Mouse (Mus musculus): ENCODE data around the gene C130074G19Rik.

C130074G19Rik gene

DNA sequence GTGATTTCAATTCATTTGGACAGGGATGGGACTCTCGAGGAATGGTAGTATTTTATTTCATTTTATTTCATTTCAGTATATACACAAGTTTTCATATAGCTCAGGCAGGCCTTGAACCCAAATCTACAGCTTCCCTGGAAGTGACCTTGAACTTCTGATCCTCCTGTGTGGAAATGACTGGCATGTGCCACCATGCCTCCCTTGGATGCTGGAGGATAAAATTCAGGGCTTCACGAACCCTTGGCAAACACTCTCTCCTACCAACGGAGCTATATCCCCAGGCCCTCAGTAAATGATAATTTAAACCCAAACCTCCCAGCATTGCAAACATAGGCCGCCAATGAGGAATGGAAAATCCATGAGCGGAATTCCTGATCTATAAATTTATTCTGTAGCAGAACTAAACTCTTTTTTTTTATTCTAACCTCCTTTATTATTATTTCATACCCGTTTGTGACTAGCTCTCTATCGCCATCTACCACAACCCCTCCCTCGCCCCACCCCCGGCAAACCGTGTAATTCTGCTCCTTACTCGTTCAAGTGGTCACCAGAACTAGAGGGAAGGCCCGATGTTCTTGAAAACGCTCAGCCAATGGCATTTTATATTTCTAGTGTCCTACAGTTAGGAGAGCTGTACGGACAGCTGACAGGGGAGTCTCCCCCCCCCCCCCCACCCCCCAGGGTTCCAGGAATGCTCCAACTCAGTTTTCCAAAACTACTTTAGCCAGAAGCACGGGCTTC is 38.5 kb downstream of the C130074G19Rik start:
- no peak for DNase-seq (ENCODE audit: low spot score)

DNA sequence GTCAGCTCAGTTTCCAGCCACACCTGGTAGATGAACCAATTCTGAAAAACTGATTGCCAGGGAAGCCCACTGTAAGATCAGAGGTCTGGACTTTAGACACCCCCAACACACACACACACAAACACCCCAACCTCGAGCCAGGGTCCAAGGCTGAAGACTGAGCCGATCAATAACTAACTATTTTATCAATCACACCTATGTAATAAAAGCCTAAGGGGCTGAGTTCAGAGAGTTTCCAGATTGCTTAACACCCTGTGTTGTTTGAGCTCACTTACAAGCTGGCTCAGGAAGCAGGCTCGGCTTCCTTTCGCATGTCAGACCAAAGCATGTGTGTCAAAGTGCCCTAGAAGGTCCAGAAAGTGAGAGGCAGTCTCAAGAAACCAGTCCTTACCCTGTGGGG is 45.4 kb downstream of the C130074G19Rik start:
- DNase-seq (ENCODE audit: low spot score), result no peak

DNA sequence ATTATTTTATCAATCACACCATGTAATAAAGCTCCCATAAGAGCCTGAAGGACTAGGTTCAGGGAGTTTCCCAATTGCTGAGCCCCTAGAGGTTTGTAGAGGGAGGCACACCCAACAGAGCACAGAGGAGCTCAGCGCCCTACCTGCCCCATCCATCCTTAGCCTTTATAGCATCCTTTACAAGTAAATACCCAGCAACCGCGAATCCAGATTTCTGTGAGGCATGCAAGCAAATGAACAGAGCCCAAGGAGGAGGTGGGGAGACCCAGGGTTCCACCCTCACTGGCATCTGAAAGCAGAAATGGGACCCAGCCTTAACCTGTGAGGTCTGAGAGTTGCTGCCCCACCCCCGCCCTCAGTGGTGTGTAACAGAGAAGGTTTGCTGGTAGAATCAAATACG is 46.7 kb downstream of the C130074G19Rik start:
- DNase-seq (ENCODE audit: low spot score), result no peak

DNA sequence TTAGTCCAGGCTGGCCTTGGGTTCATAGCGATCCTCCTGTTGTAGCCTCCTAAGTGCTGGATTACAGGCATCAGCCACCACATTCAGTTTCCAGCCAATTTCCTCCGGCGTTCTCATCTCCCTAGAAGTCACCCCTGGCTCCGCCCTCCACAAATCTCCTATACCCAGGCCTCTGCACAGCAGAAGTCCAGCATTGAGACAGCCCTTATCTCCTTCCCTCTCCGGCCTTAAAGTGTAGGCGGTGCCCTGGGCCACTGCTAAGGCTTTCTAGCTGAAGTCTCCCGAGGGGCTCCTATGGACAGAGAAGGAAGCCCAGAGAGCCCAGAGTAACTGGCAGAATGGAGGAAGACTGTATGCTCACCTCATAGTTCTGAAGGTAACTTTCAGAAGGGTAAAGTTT is 49.5 kb downstream of the C130074G19Rik start:
- no peak for DNase-seq (ENCODE audit: low spot score)

DNA sequence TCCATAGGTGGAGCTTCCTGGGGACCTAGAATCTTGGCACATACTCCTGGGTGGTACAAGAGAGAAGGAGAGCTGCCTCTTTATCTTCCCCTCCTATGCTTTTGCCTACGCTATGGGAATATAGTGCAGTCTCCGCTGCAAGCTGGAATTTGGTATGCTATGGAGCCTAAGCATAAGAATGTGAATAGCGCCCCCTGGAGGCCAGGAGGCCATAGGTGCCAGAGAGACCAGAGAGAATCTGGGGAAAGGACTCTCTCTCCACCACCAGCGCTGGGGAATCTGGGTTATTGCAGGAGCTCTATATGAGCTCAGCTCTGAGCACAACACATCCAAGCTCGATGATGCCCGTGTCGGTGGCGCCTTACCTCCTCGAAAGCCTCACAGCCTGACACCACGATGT is 50.8 kb downstream of the C130074G19Rik start:
- DNase-seq (ENCODE audit: low spot score), result no peak

DNA sequence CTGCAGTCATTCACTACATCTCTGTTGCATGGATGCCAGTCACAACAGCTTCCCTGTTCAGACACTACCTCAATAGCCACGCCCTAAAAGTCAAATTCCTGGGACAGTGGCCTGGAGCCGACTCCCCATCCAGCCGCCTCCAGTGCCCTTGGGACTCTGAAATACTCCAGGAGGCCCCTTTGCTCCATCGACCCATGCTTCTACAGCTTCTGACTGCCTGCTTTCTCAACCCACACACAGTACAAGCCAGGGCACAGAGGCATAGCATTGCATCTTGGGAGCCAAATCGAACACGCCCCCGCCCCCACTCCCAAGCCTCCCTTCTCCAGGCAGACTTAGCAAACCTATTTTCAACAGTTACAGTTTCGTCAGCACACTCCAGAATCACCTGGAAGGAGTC is 53.1 kb downstream of the C130074G19Rik start:
- no peak for DNase-seq (ENCODE audit: low spot score)

DNA sequence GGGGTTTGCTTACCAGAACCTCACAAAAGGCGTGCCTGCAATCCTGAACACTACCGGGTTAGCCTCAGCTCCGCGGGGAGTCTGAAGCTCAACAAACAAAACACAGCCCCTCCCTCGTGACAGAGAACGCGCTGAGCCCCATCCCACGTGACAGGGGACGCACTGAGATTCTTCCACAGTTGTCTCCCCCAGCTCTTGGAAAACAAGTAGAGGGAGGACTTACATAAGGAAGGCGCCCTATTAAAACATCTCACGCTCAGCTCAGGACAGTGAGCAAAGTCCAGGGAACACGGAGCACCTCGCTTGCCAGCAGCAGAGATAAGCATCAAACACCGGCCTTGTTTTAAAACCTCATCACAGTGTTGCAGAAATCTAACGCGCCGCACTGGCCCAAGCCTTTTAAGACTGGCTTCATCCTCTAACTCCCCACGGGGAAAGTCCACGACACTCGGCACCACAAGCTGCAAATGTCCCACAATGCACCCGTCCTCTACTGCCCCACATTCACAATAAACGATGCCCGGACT is 55.8 kb downstream of the C130074G19Rik start:
- DNase-seq (ENCODE audit: low spot score), result no peak

DNA sequence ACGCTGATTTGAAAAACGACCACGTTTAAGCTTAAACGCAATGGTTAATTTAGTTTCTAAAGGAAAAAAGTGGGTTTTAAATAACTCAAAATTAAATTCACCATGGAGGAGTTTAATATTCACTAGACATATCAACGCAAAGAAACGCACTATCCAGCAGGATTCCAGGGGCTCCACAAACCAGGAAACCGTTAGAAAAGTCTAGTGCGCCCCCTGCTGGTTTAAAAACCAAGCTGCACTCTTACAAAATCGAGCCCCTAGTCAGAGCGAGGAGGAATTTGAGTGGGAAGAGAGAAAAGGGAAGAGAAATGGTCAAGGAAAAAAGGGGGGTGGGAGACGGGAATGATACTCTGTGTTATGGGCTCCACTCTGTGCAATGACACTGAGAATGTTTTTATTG is 57.9 kb downstream of the C130074G19Rik start:
- DNase-seq (ENCODE audit: low spot score), result no peak

DNA sequence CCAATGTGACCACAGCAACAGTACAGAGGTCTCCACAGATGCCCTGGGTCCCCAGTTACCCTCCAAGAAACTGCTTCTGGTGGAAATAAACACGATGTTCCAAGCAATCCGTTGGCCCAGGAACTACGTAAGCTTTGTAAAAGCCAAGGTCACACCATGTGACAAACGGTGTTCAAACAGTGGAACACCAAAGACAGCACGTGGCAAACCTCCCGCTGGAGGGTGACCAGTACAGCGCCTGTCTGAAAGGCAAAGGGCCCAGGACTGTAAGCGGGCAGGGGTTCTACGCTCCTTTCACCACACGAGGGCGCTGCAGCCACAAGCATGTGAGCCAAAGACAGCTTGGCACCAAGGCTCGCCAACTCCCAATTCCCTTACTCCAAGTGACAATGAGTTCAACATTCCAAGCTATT is 58.6 kb downstream of the C130074G19Rik start:
- peak; percentile 62 for DNase-seq (ENCODE audit: low spot score)

DNA sequence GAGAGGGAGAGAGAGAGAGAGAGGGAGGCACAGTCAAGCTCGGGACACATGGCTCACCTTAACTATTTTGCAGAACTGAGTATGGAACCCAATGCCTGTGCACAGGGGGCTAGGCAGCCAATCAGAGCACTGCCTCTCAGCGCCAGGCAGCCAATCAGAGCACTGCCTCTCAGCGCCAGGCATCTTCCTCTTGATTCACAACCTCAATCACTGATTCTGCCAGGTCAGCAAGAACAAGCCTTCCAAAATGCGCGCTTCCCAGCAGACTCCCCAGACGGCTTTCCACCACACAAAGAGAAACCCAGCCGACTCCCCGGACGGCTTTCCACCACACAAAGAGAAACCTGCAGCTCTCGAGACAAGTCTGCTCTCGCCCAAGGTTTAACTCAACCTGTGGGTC is 60.3 kb downstream of the C130074G19Rik start:
- no peak for DNase-seq (ENCODE audit: low spot score)

All from layer of hippocampus, adult 9-10 months (tissue).